Mouse (Mus musculus) kidney, adult 2 months (tissue): ENCODE measurements at regions not wholly inside any gene's neighbourhood (a gene's known extent, or its start where the extent isn't known, plus 50 kb on each side); places are given as distances from the start of the nearest gene placed in this dataset.

Source experiments
- DNase-seq: peaks from one replicate; pipeline ENCODE4 v3.0.0; 2021
- H3K27ac ChIP-seq: fragments of 200-500 bp; 2 replicates; pipeline ENCODE4 v1.5.1; 2012; ENCODE audit warnings: low read depth, low read length, control low read depth, inconsistent platforms; ENCODE audit not compliant: insufficient read depth
- H3K27me3 ChIP-seq: fragments of 200-500 bp; replicated peaks from 2 replicates; pipeline ENCODE4 v1.6.1; 2012; ENCODE audit warnings: mild to moderate bottlenecking, moderate library complexity, low read length, inconsistent platforms; ENCODE audit not compliant: control insufficient read depth, insufficient read depth
- H3K36me3 ChIP-seq: fragments of 200-500 bp; 2 replicates; pipeline ENCODE4 v1.6.1; 2012; ENCODE audit warnings: mild to moderate bottlenecking, moderate library complexity, low read length, inconsistent platforms; ENCODE audit not compliant: control insufficient read depth, insufficient read depth
- H3K4me1 ChIP-seq: fragments of 200-500 bp; 2 replicates; pipeline ENCODE4 v1.6.1; 2011; ENCODE audit warnings: low read length; ENCODE audit not compliant: control insufficient read depth, insufficient read depth
- H3K4me3 ChIP-seq: fragments of 200-500 bp; 2 replicates; pipeline ENCODE4 v1.5.1; 2011; ENCODE audit warnings: mild to moderate bottlenecking, low read depth, low read length, control low read depth; ENCODE audit not compliant: insufficient read depth
- CTCF ChIP-seq: fragments of 200-500 bp; conservative IDR thresholded peaks from 2 replicates; pipeline ENCODE4 v1.5.1; 2011; ENCODE audit warnings: low read depth, mild to moderate bottlenecking, control low read depth, low read length, moderate library complexity, mixed read lengths; ENCODE audit not compliant: insufficient read depth, insufficient read length
- POLR2A ChIP-seq: fragments of 200-500 bp; IDR thresholded peaks from one replicate; pipeline ENCODE4 v1.6.1; 2011; ENCODE audit warnings: low read depth, low read length, control low read depth
- WGBS: fragments of 180-500 bp; shearing (Covaris S2); methylation state at CpG from one replicate; pipeline ENCODE4 v1.1.7; 2018; 5-methylcytosine and 5-hydroxymethylcytosine counted together

DNA sequence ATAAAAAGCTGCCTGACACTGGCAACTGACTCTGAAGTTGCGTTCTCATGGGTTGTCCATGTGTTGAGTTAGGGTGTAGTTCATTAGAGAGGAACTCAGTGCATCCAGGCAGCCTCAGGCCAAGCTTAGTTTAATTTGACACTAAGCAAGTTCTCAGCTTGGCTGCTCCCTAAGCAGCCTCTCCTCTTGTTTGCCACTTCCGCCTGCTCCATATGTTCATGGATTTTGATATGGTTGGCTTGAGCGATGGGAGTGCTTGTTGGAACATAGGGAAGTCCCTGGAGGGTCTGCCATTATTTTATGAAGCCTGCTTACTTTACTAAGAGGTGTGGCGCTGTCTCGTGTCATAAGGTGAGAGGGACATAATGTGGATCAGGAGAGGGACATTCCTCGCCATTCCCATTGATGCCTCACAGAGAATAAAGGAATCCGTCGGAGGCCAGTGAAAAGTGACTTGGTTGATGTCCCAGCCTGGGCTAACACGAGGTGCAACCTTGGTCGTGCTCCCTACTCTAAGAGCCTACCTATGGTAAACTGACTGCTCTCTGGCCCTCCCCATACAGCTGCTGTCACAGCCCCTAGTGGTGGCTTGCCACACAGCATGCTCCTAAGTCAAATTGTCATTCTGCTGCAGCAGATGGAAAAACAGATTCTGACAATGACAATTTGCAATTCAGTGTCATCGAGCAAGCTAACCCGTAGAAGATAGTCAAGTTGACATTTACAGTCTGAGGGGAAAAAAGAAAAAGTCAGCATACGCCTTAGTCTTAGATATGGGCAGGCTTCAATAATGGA is 104.6 kb downstream of the Pmp22 start:
- Histone ChIP-seq H3K27me3 (no peaks in the 10 kb centered on the region), H3K4me3 (no peak overlapping the region), H3K4me1 (0 out of 2 replicates have a peak, but pooled peaks cover 4% of the 10 kb centered on the region), H3K36me3 (no peaks in the 10 kb centered on the region), H3K27ac (no peak overlapping the region)
- no peak; the same call in 1 of the 2 replicates for TF ChIP-seq CTCF
- no peak for TF ChIP-seq POLR2A
- 90% methylated on average over 13 of the region's 13 CpGs for WGBS
- DNase-seq, result no peak

DNA sequence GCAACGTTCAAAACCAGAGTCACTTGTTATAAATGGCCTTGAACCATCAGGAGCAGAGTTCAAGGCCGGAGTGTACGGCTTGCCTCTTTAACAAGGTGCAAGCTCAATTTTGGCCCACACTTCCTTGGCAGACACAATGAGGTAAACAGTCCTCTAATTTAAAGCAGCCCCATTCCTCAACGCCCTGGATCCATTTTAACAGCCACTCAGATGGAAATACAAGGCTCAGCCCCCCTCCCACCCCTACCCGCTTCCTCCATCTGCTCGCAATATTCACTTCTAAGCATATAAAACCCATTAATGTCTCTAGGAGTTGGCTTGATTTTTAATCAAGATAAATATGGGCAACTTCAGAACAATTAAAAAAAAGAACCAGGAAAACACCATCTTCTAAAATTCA is 105.7 kb downstream of the Pmp22 start:
- Histone ChIP-seq H3K4me1 (0 out of 2 replicates have a peak, but pooled peaks cover 4% of the 10 kb centered on the region), H3K27me3 (no peaks in the 10 kb centered on the region), H3K36me3 (no peaks in the 10 kb centered on the region), H3K27ac (no peak overlapping the region), H3K4me3 (no peak overlapping the region)
- TF ChIP-seq POLR2A, result no peak
- no peak for TF ChIP-seq CTCF
- 76% methylated on average over 6 of the region's 6 CpGs for WGBS
- DNase-seq, result no peak

DNA sequence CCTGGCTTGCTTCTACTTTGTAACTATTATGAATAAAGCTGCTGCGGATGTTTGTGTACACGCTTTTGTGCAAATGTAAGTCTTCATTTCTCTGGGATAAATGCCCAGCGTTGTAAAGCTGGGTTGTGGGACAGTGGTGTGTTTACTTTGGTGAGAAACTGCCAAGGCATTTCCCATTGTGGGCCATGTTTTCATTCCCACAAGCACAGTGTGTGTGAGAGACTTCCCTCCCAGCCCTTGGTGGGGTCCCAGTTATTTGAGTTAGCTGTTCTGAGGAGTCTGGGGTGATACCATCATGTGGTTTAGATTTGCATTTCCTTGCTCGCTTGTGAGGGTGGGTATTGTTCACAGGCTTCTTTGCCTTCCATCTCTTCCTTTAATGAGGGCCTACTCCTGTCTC is 109.9 kb downstream of the Pmp22 start:
- TF ChIP-seq POLR2A (no peak), CTCF (no peak)
- WGBS, result 84% methylated on average over 4 of the region's 4 CpGs
- no peak for DNase-seq

DNA sequence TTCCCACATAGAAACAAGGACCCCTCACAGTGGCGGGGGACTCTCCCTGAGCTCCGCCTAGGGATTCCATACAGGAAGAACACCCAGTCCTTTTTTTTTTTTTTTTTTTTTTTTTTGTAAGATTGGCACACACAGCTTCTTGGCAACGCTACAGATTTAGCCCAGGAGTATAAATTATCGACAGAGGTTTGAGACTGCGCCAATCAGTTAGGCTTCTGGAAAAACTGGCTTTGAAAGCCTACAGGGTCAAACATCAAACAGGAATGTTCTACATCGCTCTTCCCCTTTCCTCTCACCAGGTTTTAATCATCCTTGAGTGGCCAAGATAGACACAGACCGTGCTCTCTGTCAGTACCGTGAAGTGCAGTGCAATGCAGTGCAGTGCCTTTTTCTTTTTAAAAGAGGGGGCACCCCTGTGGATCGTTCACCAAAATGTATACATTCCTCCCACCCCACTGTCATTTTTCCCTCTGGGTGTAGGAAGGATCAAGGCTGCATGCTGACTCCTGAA is 115.2 kb downstream of the Pmp22 start:
- WGBS, result 62% methylated on average over 9 of the region's 9 CpGs
- no peak overlapping the region for H3K4me3 ChIP-seq
- H3K36me3 ChIP-seq, result no peaks in the 10 kb centered on the region
- no peaks in the 10 kb centered on the region for H3K4me1 ChIP-seq
- DNase-seq, result peak; percentile 41
- H3K27me3 ChIP-seq, result no peaks in the 10 kb centered on the region
- H3K27ac ChIP-seq, result no peak overlapping the region
- TF ChIP-seq POLR2A (no peak), CTCF (no peak)

More for the DNA sequence above, 109.9 kb downstream of the Pmp22 start:
- no peaks in the 10 kb centered on the region for H3K36me3 ChIP-seq
- no peak overlapping the region for H3K4me3 ChIP-seq
- H3K27ac ChIP-seq, result no peak overlapping the region
- H3K27me3 ChIP-seq, result no peaks in the 10 kb centered on the region
- no peaks in the 10 kb centered on the region for H3K4me1 ChIP-seq

DNA sequence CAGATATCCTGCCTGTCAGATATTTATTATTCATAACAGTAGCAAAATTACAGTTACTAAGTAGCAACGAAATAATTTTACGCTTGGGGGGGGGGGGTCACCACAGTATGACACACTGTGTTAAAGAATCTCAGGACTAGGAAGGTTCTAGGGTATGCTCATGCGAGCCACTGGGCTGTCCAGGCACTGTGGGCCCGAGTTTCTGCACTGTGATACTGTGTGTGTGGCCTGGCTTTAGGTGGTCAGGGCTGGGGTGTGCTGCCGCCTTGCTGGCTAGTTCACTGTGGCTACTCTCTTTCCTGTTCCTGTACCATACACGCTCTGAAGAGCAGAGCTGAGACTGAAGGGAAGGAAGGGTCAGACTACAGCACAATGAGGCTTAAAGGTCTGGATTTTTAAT is 116.3 kb downstream of the Pmp22 start:
- Histone ChIP-seq H3K27me3 (no peaks in the 10 kb centered on the region), H3K4me1 (no peaks in the 10 kb centered on the region), H3K4me3 (no peak overlapping the region), H3K36me3 (no peaks in the 10 kb centered on the region), H3K27ac (no peak overlapping the region)
- 75% methylated on average over 6 of the region's 6 CpGs for WGBS
- TF ChIP-seq CTCF (no peak), POLR2A (no peak)
- DNase-seq, result no peak

DNA sequence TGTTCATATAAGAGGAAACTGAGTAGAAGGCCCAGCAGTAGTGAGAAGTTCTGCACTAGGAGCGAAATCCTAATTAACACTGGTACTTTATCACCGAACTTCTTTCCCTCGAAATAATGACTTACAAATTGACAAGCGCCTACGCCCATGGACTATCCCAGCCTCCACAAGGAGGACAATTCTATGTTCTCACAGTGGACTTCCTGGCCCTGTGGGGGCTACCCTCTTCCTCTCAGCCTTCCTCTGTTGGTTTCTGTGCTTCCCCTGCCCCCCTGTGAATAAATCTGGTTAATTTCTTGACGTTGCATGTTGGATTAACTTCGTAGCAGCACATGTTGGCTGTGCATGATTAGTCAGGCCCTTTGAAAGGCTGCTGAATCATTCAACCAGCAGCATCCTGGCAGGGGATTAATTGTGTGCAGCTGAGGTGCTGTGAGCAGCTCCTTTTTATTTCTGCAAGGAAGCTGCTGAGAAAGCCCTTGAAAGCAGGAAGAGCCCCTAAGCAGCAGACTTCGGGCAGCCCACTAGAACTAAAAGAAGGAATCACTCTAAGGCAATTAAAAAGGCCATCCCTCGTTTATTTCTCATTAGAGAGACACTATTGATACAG is 117.4 kb downstream of the Pmp22 start:
- Histone ChIP-seq H3K36me3 (no peaks in the 10 kb centered on the region), H3K27ac (no peak overlapping the region), H3K27me3 (no peaks in the 10 kb centered on the region), H3K4me3 (no peak overlapping the region), H3K4me1 (no peaks in the 10 kb centered on the region)
- WGBS, result 63% methylated on average over 9 of the region's 9 CpGs
- no peak for TF ChIP-seq POLR2A
- TF ChIP-seq CTCF, result no peak
- no peak for DNase-seq

DNA sequence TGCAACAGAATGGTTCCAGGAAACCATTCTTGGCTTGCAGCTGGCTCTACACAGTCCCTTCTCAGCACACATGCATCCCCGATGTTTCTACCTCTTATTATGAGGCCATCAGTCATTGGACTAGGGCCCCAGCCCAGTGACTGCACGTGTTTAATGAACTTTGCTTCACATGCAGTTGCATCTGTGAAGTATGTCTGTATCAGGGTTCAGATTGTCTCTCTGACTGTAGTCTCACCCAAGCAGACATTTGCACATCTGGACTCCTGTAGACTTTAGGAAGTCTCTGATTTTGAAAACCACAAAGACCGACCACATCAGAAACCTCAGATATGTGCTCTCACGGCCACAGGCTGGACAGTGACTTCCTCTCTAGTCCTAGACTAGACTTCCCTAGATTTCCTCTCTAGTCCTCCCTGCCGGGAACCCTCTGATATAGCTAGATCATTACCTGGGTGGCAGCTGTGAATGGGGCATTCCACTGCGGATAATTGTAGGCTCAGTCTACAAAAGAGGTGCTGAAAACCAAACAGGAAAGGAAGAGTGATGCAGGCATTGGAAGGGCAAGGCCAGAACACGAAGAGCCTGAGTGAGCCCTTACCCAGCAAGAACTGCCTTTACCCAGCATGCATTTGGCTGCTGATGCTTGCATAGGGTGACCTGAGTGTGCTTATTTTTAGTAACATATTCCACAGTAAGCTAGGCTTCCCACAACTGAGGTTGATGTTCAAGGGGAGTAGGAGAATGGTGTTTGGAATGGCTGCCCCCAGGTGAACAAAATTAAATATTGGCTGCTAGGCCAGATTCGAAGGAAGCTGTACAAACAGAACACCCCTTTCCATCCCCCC is 123.5 kb downstream of the Pmp22 start:
- 59% methylated on average over 8 of the region's 8 CpGs for WGBS
- no peaks in the 10 kb centered on the region for H3K27me3 ChIP-seq
- no peaks in the 10 kb centered on the region for H3K36me3 ChIP-seq
- TF ChIP-seq POLR2A (no peak), CTCF (no peak)
- H3K27ac ChIP-seq, result no peak overlapping the region
- H3K4me1 ChIP-seq, result no peaks in the 10 kb centered on the region
- no peak overlapping the region for H3K4me3 ChIP-seq
- peak; percentile 42 for DNase-seq
